Mouse (Mus musculus): ENCODE results near the gene Lamb1.

The Lamb1 gene

DNA sequence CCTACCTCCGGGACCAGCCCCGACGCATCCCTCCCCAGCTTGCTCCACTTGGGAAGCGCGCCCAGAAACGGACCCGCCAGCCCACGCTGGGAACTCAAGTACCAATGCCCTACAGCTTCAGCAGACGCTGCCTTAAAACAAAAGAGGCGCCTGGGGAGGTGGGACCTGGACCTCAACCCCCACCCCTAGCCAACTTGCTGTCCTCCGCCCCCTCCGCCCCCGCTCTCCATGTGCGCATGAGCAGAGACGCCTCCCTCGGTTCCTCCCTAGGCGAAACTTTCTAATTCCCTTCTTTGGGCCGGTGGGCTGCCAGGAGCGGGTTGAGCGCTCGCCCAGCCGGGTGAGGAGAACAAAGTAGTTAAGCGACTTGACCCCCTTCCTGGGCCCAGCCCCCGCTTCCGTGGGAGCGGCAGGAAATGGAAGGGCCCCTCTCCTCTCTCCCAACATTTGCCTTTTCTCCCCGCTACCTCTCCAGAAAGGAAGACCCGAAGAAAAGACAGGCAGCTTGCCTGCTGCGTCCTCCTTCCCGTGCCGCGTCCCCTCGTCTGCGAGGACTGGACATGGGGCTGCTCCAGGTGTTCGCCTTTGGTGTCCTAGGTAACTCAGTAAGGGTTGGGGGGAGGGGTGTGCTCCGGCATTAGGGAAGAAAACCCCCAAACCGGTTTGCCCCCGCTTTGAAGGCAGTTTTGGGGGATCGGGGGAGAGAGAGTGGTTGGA lies at the start of gene Lamb1:
Gene Lamb1 (plus strand): TSS at position 230 of the 717 bp plus-strand sequence.
- no peak for DNase-seq (ENCODE audit: low spot score)

DNA sequence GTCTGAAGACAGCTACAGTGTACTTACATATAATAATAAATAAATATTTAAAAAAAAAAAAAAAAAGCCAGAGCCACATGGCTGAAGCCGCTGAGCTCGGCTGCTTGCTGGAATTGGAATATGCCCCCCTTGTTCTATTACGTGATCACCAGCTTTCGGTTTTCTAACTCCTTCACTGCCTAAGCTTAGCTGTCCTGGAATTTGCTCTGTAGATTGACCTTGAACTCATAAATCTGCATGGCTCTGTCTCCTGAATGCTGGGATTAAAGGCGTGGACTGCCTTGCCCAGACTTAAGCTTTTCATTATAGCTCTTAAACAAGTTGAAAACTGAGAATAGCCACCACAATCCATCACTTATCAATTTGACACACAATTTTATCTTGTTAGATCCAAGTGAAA lies 47.8 kb upstream of the Lamb1 start:
- DNase-seq (ENCODE audit: low spot score) = no peak

DNA sequence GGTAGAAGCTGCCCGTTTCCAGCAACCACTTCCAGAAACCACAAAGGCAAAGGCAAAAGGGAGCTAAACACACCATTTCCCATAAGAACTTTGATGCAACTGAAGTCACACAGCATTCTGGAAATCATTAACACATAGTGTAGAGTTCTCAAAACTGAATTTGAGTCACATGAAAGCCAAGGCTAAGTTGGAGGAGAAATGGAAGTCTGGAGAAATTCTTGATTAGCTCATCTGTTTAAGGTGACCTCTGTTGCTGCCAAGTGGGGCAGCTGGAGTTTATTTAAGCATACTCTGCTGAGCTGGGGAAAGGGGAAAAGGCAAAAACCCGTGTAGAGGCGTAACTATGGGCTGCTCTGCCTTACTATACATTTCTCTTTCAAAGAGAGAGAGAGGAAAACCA lies 46.3 kb upstream of the Lamb1 start:
- DNase-seq (ENCODE audit: low spot score) = no peak

DNA sequence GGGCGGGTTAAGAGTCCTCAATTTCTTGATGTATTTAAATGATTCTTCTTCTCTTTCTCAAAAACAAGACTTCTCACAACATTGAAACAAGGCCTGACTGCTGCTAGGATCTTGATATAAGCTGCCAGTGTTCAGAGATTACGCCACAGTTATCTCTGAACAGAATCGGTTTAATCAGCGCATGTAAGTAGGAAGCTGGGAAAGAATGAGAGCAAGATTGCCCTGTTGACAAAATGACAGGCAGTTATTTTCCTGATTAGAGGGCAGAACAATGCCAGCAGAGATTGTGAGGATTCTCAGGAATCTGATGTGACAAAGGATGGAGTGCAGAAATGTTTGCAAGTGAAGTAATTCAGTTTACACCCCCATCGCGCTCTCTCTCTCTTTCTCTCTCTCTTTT lies 43.5 kb upstream of the Lamb1 start:
- DNase-seq (ENCODE audit: low spot score) = no peak

DNA sequence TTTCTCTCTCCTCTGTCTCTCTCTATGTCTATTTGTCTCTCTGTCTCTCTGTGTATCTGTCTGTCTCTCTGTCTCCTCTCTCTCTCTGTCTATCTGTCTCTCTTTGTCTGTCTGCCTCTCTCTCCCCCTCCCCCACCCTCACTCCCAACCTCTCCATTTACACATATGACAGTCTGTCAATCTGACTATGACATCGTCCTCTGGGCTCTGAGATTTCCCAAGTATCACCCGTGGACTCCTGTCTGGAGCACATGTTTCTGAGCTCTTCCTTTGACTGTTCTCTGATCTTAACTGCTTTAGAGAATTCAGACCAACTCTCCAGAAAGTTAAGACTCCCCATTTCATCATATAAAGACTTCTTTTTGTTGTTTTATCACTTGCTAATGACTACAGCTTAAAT lies 42.8 kb upstream of the Lamb1 start:
- DNase-seq (ENCODE audit: low spot score) = no peak

DNA sequence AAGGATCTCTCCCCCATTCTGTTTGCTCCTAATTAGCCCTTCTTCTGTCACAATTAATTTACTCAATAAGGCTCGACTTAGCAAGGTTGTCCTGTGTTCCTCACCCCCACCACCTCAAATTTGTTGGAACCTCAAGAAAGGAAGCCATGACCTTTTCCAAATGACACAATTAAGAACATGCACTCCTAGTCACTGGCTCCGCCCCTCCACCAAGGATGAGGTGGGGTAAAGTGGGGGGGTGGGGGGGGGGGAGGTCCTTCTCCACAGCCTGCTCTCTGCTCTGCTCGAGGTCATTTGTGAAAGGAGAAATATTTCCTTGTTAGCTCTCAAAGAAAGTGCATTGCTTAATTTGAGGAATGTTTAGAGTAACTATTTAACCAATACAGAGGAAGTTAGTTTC lies 42.3 kb upstream of the Lamb1 start:
- no peak for DNase-seq (ENCODE audit: low spot score)

DNA sequence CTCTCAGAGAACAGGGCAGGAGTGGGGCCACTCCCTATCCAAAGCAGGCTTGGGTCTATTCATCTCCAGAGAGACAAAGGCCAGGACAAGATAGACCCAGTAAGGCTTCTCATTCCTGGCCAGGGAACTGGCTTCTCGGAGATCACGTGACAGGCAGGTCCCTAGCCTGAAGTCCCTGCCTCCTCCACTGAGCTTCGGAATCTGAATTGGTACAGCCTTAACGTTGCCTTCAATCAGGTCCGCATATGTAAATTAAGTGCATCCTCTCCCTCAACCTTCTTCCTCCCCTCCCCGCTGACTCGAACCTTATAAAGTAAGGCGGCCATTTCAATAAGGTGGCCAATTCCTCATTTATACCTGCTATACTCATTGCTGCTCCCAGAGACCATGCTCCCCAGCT lies 39.6 kb upstream of the Lamb1 start:
- DNase-seq (ENCODE audit: low spot score) = no peak

DNA sequence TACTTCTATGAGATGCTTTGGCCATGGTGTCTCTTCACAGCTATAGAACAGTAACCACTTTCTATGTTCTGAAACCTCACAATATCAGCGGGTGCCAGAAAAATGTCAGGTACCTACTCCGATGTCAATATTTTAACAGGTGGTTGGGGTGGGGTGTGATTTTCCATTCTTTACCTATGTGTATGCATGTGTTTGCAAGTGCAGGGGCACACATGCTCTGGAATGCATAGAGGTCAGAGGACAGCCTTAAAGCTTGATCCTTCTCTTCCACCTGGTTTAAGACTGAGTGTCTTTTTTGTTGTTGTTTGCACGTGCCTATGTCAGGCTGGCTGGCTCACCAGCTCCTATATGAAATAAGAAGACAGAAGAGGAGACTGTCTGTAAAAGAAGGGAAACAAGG lies 37.9 kb upstream of the Lamb1 start:
- DNase-seq (ENCODE audit: low spot score) = no peak

DNA sequence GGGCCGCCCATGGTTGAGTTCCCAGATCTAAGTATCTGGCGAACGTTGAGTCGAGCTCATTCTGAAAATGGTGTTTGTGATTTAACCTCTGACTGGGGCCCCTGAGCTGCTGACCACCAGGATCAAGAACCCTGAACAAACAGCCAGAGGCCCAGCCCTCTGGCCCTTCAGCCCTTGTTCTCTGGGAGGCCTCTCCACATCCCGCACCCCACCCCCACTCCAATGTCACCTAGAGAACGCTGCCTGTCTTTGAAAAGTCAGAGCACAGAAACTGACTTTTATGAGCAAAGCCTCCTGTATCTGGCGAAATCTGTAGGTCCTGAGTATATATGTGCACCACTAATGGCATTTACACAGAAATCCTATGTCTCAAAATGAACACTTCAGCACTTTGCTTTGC lies 36.2 kb upstream of the Lamb1 start:
- no peak for DNase-seq (ENCODE audit: low spot score)

DNA sequence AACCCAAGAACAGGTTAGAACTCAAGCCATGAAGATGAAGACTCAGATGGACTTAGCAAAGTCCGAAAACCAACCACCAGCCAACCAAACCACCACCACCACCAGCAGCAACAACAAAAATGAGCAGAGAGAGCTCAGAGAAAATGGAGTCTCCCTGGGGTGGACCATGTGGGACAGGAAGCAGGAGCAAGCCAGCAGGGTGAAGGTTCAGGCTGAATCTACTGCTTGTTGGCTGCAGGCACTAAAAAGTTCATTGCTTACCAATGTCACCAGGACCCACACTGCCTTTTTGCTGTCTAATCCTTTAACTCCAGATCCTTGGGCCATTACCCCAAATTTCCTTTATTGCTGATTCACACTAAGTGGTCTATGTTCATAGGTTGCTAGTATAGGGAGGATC lies 32.4 kb upstream of the Lamb1 start:
- DNase-seq (ENCODE audit: low spot score) = no peak

DNA sequence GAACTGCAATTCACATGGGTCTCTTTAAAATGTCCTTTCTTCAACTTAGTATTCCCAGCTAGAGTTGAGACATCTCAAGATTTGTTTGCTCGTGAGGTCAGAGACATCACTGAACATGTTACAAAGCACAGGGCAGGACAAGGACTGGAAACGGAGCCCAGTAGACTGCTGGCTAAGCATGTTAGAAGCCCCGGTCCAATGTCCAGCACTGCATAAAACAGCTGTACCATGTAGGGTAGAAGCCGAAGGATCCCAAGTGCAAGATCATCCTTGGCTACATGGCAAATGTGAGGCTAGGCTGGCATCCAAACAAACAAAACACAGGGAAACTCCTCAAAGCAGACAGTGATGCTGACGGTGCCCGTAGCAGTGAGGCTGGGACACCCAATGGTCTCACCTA lies 30.0 kb upstream of the Lamb1 start:
- no peak for DNase-seq (ENCODE audit: low spot score)

DNA sequence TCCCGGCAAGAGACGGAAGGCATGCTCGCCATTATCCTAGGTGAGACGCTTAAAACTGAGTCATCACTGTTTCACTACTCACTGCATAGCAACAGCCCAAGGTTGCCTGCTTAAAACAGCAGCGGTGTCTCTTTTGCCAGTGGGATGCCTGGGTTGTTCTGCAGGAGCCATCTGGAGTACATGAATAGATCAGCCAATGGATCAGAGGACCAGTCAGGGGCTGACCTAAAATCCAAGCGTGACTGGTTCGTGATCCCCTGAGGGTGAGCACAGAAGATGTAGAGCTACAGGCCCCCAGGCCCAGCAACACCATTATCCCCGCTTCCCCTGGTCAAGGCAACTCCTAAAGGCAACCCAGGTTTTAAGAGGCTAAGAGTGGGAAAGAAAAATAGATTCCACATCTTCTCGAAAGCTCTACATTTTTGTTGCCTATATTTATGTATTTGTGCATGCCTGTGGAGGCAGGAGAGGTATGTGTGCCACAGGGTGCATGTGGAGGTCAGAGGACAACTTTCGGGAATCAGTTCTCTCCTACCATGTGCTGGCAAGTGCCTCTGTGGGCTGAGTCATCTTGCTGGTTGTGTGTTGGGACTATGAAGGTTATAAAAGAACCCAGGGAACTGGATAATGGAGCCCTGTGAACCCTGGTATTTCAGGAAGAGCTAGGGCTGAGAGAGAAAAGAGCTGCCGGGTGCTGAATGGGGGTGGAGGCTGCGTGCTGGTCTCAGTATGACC lies 28.0 kb upstream of the Lamb1 start:
- DNase-seq (ENCODE audit: low spot score) = no peak

DNA sequence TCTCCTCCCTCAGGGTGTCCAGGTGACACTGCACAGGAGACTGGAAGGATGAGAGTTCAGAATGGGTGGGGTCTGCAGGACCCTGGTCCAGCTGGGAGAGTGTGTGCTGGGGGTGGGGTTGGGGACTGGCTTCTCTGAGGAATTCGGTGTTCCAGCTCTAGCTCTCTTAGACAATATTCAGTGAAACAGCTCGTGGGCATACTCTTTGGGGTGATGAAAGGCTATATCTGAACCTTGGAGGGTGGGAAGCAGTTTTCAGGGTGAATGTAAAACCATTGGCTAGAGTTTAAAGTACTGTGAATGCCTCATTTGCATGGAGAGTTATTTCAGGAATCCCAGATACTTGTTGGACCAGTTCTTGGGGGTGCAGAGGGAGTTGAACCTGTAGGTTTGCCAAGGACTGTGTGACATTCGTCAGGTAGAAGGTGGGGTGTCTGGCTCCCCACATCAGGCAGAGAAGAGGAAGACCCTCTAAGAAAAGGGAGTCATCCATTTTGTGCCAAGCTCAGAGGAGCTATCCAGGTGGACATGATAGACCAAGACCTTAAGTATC lies 25.9 kb upstream of the Lamb1 start:
- no peak for DNase-seq (ENCODE audit: low spot score)

DNA sequence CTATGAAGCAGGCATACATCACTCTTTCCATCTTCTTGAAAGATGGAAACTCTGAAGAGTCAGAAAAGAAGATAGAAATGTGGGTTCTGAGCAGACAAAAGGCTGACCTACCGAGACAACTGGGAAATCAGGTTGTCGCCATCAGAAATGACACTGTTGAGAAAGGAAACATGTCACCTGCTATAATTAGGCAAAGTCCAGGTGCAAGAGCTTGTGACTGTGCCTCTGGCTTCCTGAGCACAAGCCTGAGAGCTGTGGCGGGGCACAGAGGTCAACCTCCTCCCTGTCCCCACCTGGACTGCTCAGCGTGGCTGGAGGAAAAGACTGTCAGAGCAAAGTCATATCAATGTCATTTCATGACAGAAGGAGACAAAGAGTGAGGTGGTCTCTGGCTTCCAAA lies 25.2 kb upstream of the Lamb1 start:
- no peak for DNase-seq (ENCODE audit: low spot score)

DNA sequence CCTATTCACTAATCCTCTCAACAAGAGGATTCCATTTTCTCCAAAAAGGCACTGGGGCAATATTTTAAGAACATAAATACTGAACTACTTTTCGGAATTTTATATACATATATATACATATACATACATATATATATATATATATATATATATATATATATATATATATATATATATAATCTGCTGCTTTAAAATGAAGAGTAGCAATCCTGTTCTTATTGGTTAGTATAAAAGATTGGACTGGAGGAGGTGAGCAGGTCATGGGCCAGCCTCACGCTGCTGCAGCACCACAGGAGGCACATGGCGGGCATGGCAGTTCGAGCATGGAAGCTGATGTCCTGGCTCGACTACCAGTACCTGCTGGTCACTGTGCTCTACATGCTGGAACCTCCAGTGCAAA lies 24.6 kb upstream of the Lamb1 start, which contains the start of gene Gm6993:
Gene Gm6993 (plus strand): TSS at position 301 of the 400 bp plus-strand sequence.
- DNase-seq (ENCODE audit: low spot score) = no peak

DNA sequence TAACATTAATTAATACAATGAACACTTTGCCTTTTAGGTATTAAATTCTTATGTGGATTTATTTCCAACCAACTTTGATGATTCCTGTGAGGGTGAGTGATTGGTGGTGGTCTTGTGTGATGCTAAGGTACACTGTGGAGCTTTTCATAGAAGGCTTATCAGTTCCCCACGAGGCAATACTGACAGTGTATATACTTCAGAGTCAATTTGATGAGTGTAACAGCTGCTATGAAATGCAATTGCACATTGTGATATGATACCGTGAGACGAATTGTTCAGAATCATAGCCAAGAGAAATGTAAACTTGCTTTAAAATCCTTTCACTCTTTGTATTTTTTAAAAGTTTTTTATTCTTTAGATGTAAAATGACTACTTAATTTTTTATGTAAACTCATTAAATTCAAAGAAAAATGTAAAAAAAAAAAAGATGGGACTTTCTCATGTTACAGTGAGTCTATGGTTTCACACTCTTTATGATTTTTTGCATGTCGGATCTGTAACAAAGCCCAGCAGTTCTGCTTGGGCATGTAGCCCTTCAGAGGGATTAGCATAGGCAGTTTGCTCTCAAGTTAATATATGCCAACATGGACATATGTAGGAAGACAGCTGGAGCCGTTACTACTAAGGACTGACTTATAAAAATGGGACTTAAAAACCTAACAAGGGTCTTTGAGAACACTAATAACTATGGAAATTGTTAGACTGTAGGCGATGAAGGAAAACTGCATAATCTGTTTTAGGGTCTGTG lies 23.3 kb upstream of the Lamb1 start:
- DNase-seq (ENCODE audit: low spot score) = no peak

DNA sequence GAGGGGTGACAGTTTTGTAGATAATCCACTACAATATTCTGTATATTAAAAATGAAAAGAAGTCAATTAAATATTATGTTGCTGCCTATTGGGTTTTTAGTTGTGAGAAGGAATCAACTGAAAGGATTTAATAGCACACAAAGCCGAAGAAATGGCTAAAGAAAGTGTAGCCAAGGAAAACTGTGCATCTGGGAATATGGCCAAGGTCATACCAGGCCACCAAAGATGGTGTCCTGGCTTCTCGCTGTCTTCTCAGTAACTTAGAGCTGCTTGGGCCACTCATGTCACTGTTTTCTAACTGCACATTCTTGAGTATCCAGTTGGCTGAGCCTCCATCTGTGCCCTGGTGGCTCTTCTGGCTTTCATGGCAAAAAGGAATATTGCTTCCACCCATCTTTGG lies 21.0 kb upstream of the Lamb1 start:
- DNase-seq (ENCODE audit: low spot score) = no peak

DNA sequence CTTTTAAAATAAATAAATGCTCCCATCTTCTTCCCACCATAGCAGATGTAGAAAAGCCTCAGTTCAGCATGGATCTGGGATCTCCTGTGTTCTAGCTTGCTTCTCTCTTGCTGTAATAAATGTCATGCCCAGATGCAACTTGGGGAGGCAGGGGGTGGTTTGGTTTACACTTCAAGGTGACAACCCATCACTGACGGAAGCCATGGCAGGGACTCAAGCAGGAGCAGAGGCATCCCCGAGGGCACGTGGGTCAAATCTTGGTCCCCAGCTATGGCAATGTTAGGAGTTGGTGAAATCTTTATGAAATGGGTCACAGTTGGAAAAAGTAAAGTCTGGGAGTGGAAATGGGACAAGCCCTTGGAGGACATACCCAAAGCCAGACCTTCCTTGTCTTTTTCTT lies 20.3 kb upstream of the Lamb1 start:
- no peak for DNase-seq (ENCODE audit: low spot score)

DNA sequence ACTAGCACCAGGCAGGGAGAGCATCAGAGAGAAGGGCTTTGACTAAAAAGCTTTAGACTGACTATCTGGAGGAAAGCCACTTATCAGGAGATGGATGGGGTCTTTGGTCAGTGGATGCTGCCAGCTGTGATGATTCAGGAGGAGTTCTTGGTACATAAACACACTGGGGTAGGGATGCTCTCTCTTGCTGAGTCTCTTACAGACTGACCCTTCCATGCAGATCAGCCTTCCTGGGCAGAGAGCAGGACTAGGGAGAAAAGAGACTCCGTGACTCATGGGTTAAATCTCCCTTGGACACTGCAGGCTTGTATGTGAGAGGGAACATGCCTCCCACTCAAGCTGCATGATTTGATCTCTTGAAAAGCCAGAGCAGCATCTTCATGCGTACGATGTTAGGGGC lies 18.9 kb upstream of the Lamb1 start:
- no peak for DNase-seq (ENCODE audit: low spot score)

DNA sequence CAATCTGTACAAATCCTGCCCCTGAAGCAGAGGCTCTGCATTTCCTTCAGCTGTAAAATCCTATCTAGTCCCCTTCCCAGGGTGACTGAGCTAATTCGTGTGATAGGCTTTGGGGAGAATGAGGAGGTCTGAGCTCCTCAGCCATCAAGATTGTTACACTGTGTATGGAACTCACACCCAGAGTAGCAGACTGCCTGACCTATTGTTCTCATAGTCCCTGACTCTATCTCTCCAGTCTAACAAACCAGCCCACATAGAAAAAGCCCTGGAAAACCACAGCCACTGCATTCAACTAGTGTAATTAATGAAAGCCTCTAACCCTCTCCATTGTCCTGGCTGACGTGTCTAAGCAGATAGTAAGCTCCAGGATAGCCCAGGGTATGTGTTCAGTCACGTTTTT lies 18.4 kb upstream of the Lamb1 start:
- no peak for DNase-seq (ENCODE audit: low spot score)

DNA sequence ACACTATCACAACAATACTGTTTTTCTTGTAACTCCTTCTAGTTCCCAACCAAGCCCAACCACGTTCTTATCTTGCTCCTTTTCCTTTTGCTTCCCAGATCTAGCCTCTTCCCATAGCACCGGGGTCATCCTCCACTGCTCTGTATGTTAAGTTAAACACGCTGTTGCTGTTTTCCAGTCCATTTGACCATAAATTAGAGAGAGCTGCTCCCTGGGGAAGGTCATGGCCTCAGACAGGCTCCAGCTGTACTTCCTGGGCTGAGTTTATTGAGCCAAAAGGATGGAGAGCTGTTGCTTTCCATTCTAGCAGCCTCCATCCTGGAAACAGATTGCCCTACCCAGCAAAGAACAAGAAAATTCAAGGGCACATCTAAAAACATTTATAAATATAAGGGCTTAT lies 16.9 kb upstream of the Lamb1 start:
- no peak for DNase-seq (ENCODE audit: low spot score)

DNA sequence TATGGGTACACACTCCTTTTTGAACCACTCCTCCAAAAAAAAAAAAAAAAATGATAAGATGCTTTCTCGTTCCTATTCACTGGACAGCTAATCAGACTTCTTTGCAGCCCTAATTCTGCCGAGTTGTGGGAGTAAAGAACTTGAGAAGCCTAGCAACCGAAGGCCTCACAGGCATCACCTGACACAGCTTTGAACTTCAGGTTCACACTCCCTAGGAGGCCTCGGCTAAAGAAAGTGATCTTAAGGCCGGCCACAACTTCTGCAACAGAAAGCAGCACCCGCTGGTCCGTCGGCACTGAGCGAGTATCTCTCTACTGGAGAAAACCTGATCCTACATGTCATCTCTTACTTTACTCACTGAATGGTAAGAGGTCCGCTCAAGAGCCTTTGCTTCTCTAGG lies 16.4 kb upstream of the Lamb1 start:
- no peak for DNase-seq (ENCODE audit: low spot score)

DNA sequence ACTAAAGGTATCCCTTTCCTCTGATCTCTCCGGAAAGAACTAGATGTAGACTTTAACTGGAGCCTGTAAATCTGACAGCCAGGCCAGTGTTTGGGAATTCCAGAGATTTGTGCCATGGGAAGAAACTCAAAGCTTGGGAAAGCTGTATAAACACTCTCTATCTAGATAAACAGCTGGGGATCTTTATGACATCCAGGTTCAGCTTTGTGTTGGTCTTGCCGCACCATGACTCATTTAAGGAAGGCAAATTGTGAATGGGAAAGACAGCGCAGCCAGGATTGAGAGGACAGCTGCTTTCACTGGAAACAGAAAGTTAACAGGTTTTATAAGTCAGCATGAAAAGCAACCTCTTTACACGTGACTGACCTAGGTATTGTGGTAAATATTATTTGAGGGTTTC lies 12.8 kb upstream of the Lamb1 start:
- DNase-seq (ENCODE audit: low spot score) = no peak
